Mouse (Mus musculus) hindbrain, embryonic 11.5 days (tissue): ENCODE measurements around the gene Fgfr2. TPM values are rescaled to one million over a fixed set of nuclear protein-coding genes. Genes with fewer than 3 reads are reported as not detected.
"Not testable (repeated sequence)": the region's sequence is repeated elsewhere in the genome, so short reads cannot be mapped to it uniquely, and the experiment has no call there.

ENCODE experiments used
- ATAC-seq: fragments of 200-750 bp; cut with Nextera tagmentation; 2 replicates; pipeline ENCODE4 v1.8.0; 2017; ENCODE audit warnings: mild to moderate bottlenecking, moderate TSS enrichment, moderate library complexity; ENCODE audit not compliant: low FRiP score
- DNase-seq: peaks from one replicate; pipeline ENCODE4 v3.0.0-alpha.2; 2015; ENCODE audit warnings: low spot score
- H3K27ac ChIP-seq: fragments of 300-500 bp; sonication (generic); 2 replicates; pipeline ENCODE4 v1.5.1; 2014; ENCODE audit warnings: mild to moderate bottlenecking, low read depth, low read length
- H3K27me3 ChIP-seq: fragments of 300-500 bp; sonication (generic); 2 replicates; pipeline ENCODE4 v1.6.1; 2014; ENCODE audit warnings: mild to moderate bottlenecking, low read length, moderate library complexity, mixed read lengths; ENCODE audit not compliant: control insufficient read depth, insufficient read depth
- H3K36me3 ChIP-seq: fragments of 300-500 bp; sonication (generic); 2 replicates; pipeline ENCODE4 v1.6.1; 2014; ENCODE audit warnings: mild to moderate bottlenecking, low read length, moderate library complexity, mixed read lengths; ENCODE audit not compliant: control insufficient read depth, insufficient read depth
- H3K4me1 ChIP-seq: fragments of 300-500 bp; sonication (generic); replicated peaks from 2 replicates; pipeline ENCODE4 v1.6.1; 2014; ENCODE audit warnings: low read length, mixed read lengths; ENCODE audit not compliant: control insufficient read depth, insufficient read depth
- H3K4me2 ChIP-seq: fragments of 300-500 bp; sonication (generic); replicated peaks from 2 replicates; pipeline ENCODE4 v1.6.1; 2014; ENCODE audit warnings: mild to moderate bottlenecking, low read depth, low read length
- H3K4me3 ChIP-seq: fragments of 300-500 bp; sonication (generic); 2 replicates; pipeline ENCODE4 v1.5.1; 2014; ENCODE audit warnings: low read depth, low read length
- H3K9ac ChIP-seq: fragments of 300-500 bp; sonication (generic); 2 replicates; pipeline ENCODE4 v1.6.1; 2014; ENCODE audit warnings: low read depth, low read length
- H3K9me3 ChIP-seq: fragments of 300-500 bp; sonication (generic); 2 replicates; pipeline ENCODE4 v1.6.1; 2016; ENCODE audit warnings: low read length; ENCODE audit not compliant: control insufficient read depth
- WGBS: fragments of 180-500 bp; shearing (Covaris S2); extraction: QIAGEN DNeasy Blood & Tissue Kit; methylation state at CpG from one replicate; pipeline ENCODE4 v1.1.7; 2014; 5-methylcytosine and 5-hydroxymethylcytosine counted together
- polyA plus RNA-seq: library from polyadenylated mRNA; unstranded; fragments of >200 nt; fragmentation: Nextera tagmentation; extraction: Ambion mirVana; gene quantifications from 2 replicates; pipeline ENCODE4 v1.2.1, GENCODE M21; 2014

The Fgfr2 gene
- polyA plus RNA-seq, 1 experiment from 2014 or later, result 71.3 TPM

DNA sequence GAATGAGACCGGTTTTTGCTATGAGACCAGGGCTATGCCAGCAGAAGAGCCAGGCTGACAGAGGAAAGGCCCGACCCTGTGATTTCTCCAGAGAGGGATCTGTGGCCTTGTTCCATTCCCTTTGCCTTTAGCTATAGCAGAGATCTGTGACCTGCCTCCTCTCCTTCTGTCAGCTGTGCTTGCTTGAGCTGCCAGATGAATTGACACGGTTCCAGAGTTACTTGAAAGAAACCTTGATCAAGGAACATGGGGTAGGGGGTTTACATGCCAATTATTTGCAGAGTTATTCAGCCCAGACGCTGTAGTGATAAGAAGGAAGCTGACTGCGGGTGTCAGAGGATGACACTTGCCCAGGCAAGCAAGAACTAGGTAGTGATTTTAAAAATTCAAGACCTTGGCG, 2525.6 kb downstream of the Fgfr2 start:
- no peak overlapping the region for H3K4me2 ChIP-seq
- no peak overlapping the region for H3K4me3 ChIP-seq
- no peaks in the 10 kb centered on the region for H3K9me3 ChIP-seq
- H3K27ac ChIP-seq, result no peak overlapping the region
- H3K9ac ChIP-seq, result no peak overlapping the region
- WGBS, result 70% methylated on average over 6 of the region's 6 CpGs
- no peak for DNase-seq
- H3K36me3 ChIP-seq, result no peaks in the 10 kb centered on the region
- no peaks in the 10 kb centered on the region for H3K4me1 ChIP-seq
- ATAC-seq, result no peak
- no peaks in the 10 kb centered on the region for H3K27me3 ChIP-seq

DNA sequence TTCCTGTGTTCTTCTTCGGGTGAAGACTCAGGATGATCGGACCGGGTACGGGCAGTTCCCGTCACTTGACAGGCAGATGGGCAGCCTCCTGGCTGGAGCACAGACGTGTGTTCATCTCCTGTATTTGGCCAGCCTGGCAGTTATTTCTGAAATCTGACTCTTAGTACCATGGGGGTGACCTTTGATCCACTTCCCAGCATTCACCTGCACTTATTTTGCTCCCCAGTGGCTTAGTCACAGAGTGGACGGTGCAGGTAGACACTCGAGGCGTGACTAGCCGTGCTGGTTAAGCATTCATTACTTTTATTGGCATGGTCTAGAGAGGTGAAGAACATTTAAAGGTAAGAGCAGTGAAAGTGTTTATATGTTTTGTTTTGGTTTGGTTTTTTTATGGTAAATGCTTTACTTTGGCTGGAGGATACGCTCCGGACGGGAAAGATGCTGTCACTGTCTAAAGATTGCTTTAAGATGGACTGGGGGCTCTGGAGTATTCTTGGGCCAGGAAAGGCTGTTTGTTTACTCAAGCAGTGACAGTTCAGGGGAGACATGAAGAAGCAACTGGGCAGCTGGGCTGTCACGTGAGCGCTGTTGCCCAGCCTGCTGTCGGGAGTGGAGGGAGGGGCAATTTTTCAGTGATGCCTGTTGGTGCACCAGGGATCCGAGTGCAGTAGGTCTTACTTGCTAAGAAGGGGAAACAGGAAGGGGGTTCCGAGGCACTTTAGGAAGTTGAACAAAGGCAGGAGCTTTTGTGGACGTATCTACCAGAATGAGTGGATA, 2526.9 kb downstream of the Fgfr2 start:
- WGBS, result 56% methylated on average over 9 of the region's 19 CpGs
- ATAC-seq, result not testable (repeated sequence)

DNA sequence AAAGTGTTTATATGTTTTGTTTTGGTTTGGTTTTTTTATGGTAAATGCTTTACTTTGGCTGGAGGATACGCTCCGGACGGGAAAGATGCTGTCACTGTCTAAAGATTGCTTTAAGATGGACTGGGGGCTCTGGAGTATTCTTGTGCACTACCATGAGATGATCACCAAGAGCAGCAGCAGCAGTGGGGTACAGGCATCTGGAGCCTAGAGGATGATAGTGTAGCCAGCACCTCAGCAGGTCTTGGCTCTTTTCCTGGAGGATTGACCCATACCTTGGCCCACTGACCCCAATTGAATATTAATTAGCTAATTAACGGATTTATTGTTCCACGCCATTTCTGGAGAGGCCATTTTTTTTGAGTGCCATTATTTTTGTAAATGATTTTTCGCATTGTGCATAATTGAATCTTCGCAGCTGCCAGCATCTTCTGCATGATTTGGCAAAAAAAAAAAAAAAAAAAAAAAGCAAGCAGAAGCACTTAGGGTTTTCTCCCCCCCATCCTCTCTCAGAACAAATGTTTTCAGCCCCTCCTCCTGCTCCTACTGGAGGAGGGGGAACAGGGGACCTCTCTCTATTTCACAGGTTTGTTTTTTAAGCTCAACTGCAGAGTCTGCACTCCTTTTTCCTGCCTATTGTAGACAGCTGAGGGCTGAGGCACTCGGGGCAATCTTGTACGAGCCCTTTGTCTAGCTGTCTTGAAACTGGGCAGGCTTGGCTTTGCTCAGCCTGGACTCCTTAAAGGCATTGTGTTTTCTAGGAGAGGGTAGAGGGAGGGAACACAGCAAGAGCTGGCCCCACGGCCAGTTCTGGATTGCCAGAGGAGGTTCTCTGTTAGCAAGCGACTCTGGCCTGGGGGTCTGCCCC, 2529.5 kb downstream of the Fgfr2 start:
- 44% methylated on average over 6 of the region's 11 CpGs for WGBS
- H3K9ac ChIP-seq, result not testable (repeated sequence)
- peak; percentile 83 for ATAC-seq

More for the DNA sequence above, 2526.9 kb downstream of the Fgfr2 start:
- H3K9me3 ChIP-seq, H3K36me3 ChIP-seq, H3K4me2 ChIP-seq, H3K4me3 ChIP-seq, H3K9ac ChIP-seq, DNase-seq, H3K27me3 ChIP-seq, H3K27ac ChIP-seq, H3K4me1 ChIP-seq: not testable (repeated sequence)

DNA sequence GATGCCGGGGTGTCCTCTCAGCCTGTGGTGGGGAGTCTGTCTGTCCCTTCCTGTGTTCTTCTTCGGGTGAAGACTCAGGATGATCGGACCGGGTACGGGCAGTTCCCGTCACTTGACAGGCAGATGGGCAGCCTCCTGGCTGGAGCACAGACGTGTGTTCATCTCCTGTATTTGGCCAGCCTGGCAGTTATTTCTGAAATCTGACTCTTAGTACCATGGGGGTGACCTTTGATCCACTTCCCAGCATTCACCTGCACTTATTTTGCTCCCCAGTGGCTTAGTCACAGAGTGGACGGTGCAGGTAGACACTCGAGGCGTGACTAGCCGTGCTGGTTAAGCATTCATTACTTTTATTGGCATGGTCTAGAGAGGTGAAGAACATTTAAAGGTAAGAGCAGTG, 2530.2 kb downstream of the Fgfr2 start:
- H3K9ac ChIP-seq, H3K4me1 ChIP-seq, H3K4me2 ChIP-seq, H3K27me3 ChIP-seq, H3K4me3 ChIP-seq, H3K36me3 ChIP-seq, DNase-seq, H3K27ac ChIP-seq, H3K9me3 ChIP-seq: not testable (repeated sequence)
- WGBS, result no CpG with 5 or more reads among the region's 11 CpGs
- ATAC-seq, result peak; percentile 33; the same call in 1 of the 2 replicates

More for the DNA sequence above, 2529.5 kb downstream of the Fgfr2 start:
- not testable (repeated sequence) for H3K4me1 ChIP-seq, H3K27me3 ChIP-seq, H3K36me3 ChIP-seq, H3K4me2 ChIP-seq, H3K27ac ChIP-seq, H3K4me3 ChIP-seq, H3K9me3 ChIP-seq
- peak; percentile 46 for DNase-seq

DNA sequence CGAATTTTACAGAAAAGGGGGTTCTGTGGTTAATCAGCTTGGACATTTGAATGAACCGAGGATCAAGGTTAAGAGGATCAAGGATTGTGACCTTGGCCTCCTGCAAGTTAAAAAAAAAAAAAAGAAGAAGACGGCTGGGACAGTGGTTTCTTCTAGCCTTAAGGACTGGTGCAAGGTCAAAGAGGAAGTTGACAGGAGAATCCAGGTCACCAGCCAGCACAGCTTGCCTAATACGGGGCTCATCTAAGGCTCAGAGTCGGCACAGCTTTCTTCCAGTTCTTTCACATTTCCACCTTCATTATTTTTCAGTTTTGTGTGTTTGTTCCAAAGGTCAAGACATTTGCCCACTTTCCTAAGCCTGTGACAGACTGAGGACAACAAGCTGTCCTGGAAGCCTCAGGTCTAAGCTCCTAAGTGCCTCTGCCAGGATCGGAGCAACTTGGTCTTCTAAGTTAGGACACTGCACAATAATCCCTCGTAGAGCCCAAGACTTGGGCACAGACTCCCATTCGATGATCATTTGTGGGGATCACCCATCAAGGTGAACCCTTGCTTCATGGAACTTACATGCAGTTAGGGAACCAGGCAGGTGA, 2532.2 kb downstream of the Fgfr2 start:
- Histone ChIP-seq H3K27ac (no peak overlapping the region), H3K27me3 (no peaks in the 10 kb centered on the region)

DNA sequence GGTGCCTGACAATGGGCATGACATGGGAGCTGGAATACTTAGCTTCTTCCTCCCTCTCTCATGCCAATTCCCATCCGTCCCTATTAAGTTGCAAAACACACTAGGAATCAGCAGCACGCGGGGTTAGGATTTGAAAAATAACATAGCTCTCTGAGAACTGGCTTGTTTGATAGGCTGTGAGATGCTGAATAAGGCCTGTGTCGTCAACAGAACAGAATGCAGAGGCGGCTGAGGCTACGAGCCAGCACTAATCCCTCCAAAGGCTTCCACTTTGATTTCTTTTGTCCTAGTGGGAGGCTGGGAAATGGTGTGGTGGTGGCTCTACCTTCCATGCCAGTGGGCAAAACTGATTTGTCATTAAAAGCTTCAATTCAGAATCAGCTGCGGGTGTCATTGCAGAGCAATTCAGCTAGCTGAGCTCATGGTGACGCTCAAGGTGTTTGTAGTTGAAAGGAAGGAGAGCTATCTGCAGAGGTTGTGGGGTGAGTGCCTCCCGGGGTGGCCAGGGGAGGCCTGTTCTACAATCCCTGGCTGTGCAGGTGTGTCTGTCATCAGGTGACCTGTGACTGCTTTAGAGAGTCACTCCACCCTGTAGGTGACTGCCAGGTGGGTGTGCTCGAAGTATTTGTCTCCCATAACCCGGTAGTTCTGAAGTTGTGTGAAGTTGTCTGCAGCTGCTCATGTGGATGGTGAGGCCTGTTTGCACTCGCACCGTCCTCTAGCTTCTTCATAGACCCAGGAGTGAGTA, 2532.9 kb downstream of the Fgfr2 start:
- Histone ChIP-seq H3K9ac (no peak overlapping the region), H3K4me3 (no peak overlapping the region), H3K9me3 (no peaks in the 10 kb centered on the region), H3K27ac (no peak overlapping the region), H3K4me2 (no peak overlapping the region), H3K4me1 (no peaks in the 10 kb centered on the region), H3K36me3 (no peaks in the 10 kb centered on the region), H3K27me3 (no peaks in the 10 kb centered on the region)
- WGBS, result 61% methylated on average over 13 of the region's 13 CpGs
- DNase-seq (no peak), ATAC-seq (no peak)

More for the DNA sequence above, 2532.2 kb downstream of the Fgfr2 start:
- H3K4me3 ChIP-seq, result no peak overlapping the region
- no peak overlapping the region for H3K4me2 ChIP-seq
- DNase-seq, result no peak
- H3K9me3 ChIP-seq, result no peaks in the 10 kb centered on the region
- no peaks in the 10 kb centered on the region for H3K36me3 ChIP-seq
- WGBS, result 78% methylated on average over 8 of the region's 8 CpGs
- no peaks in the 10 kb centered on the region for H3K4me1 ChIP-seq
- no peak for ATAC-seq
- H3K9ac ChIP-seq, result no peak overlapping the region

DNA sequence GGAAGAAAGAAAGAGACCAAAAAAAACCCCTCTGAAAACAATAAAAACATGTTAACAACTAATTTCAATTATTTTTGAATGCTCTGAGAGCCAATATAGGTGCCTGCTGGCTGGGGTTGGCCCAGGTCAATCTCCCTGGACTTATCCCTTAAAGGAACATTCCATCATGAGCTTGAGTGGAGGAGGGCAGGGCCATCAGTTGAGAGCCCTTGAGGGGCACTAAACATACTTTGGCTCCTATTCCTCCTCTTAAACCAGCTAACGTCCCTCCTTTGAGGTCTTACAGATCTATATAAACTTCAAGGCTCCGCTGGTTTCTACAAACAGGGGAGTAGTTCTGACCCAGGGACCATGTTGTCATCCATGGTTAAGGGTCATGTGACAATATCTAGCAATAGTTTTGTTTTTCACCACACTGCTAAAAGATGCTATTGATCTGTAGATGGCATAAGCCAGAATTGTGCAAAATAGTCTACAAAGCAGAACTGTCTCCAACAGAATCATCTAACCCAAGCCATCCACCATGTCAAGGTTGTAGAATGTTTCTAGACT, 2536.6 kb downstream of the Fgfr2 start:
- Histone ChIP-seq H3K9ac (no peak overlapping the region), H3K27ac (no peak overlapping the region), H3K4me3 (no peak overlapping the region), H3K27me3 (no peaks in the 10 kb centered on the region), H3K4me2 (no peak overlapping the region), H3K9me3 (no peaks in the 10 kb centered on the region), H3K4me1 (no peaks in the 10 kb centered on the region), H3K36me3 (no peaks in the 10 kb centered on the region)
- DNase-seq (no peak), ATAC-seq (no peak)
- WGBS, result 87% methylated on average over 2 of the region's 2 CpGs

DNA sequence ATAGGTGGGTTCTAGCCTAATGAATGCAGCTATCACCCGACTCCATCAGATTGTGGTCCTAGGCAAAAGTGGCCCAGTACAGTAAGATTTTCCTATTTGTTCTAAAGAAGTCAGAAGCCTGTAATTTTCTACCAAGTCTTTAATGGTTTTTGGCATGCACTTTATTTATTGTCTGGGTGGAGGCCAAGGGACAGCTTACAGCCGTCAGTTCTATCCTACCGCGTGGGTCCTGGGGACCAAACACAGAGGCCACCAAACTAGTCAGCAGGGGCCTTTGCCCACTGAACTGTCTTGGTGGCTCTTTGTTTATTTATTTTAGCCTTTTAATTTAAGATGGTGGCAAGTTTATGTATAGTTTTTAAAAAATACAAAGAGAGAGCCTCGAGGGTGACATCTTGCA, 2544.5 kb downstream of the Fgfr2 start:
- no peak overlapping the region for H3K4me3 ChIP-seq
- H3K4me2 ChIP-seq, result no peak overlapping the region
- no peak overlapping the region for H3K9ac ChIP-seq
- no peak overlapping the region for H3K27ac ChIP-seq
- 87% methylated on average over 5 of the region's 5 CpGs for WGBS
- H3K27me3 ChIP-seq, result no peaks in the 10 kb centered on the region
- DNase-seq, result no peak
- H3K36me3 ChIP-seq, result no peaks in the 10 kb centered on the region
- no peak for ATAC-seq
- H3K9me3 ChIP-seq, result no peaks in the 10 kb centered on the region
- no peaks in the 10 kb centered on the region for H3K4me1 ChIP-seq
